Mouse (Mus musculus) embryo, embryonic 10.5 days (tissue): ENCODE measurements around the gene Dgkq.

Experiments
- DNase-seq: peaks from one replicate; pipeline ENCODE4 v3.0.0-alpha.2; 2015; ENCODE audit warnings: low spot score

Gene Dgkq

GRCm38 (mm10) chr5:108602537-108602936, 66.9 kb downstream of the Dgkq start:
- no peak for DNase-seq

- DNase-seq, result no peak
Measured at GRCm38 (mm10) chr5:108599923-108600322, 69.5 kb downstream of the Dgkq start.
